Mouse (Mus musculus): ENCODE results near the gene Lamc3. TPM values are rescaled to one million over a fixed set of nuclear protein-coding genes. Genes with fewer than 3 reads are reported as not detected.
A peak's percentile ranks its signal among the peaks of the same experiment; 100 is the strongest.

Gene Lamc3
- polyA plus RNA-seq, 2 experiments, result 0.84 to 1.1 TPM

- TF ChIP-seq POLR2A (IDR thresholded peaks at IDR 0.05; ENCODE audit: borderline replicate concordance, extremely low read depth, insufficient read depth, insufficient read length), result no peak
- Histone ChIP-seq H3K9me3 (ENCODE audit: control insufficient read depth, low read length) (no peaks in the 10 kb centered on the region), H3K27ac (replicated peaks; ENCODE audit: low read depth, low read length) (no peak overlapping the region), H3K27me3 (ENCODE audit: control insufficient read depth, insufficient read depth, low read length) (no peaks in the 10 kb centered on the region), H3K9ac (ENCODE audit: low read depth, low read length, severe bottlenecking) (no peak overlapping the region), H3K36me3 (ENCODE audit: control insufficient read depth, insufficient read depth, low read length) (no peaks in the 10 kb centered on the region), H3K4me3 (replicated peaks; ENCODE audit: low read length) (no peak overlapping the region), H3K4me1 (ENCODE audit: control insufficient read depth, insufficient read depth, low read length) (no peaks in the 10 kb centered on the region), H3K4me2 (replicated peaks; ENCODE audit: low read depth, low read length, severe bottlenecking) (no peak overlapping the region)
- WGBS, result 45% methylated on average over 4 of the region's 4 CpGs
- DNase-seq (ENCODE audit: low spot score) (no peak), ATAC-seq (ENCODE audit: low FRiP score, low read depth) (no peak)
These were observed 47.5 kb downstream of the Lamc3 start for GRCm38 (mm10) chr2:31934551-31934950.

- no peaks in the 10 kb centered on the region for H3K27me3 ChIP-seq (ENCODE audit: control insufficient read depth, insufficient read depth, low read length)
- DNase-seq (ENCODE audit: low spot score) (no peak), ATAC-seq (ENCODE audit: low FRiP score, low read depth) (no peak)
- no peak for TF ChIP-seq POLR2A (IDR thresholded peaks at IDR 0.05; ENCODE audit: borderline replicate concordance, extremely low read depth, insufficient read depth, insufficient read length)
- no peaks in the 10 kb centered on the region for H3K9me3 ChIP-seq (ENCODE audit: control insufficient read depth, low read length)
- no peak overlapping the region for H3K4me2 ChIP-seq (replicated peaks; ENCODE audit: low read depth, low read length, severe bottlenecking)
- H3K4me1 ChIP-seq (ENCODE audit: control insufficient read depth, insufficient read depth, low read length), result no peaks in the 10 kb centered on the region
- no peaks in the 10 kb centered on the region for H3K36me3 ChIP-seq (ENCODE audit: control insufficient read depth, insufficient read depth, low read length)
- no peak overlapping the region for H3K4me3 ChIP-seq (replicated peaks; ENCODE audit: low read length)
- no peak overlapping the region for H3K9ac ChIP-seq (ENCODE audit: low read depth, low read length, severe bottlenecking)
- no peak overlapping the region for H3K27ac ChIP-seq (replicated peaks; ENCODE audit: low read depth, low read length)
- 24% methylated on average over 4 of the region's 4 CpGs for WGBS
These were observed 48.0 kb downstream of the Lamc3 start for GRCm38 (mm10) chr2:31935054-31935453.

GRCm38 (mm10) chr2:31938298-31938697 is 51.2 kb downstream of the Lamc3 start:
- Histone ChIP-seq H3K27me3 (ENCODE audit: control insufficient read depth, insufficient read depth, low read length) (no peaks in the 10 kb centered on the region), H3K4me1 (ENCODE audit: control insufficient read depth, insufficient read depth, low read length) (no peaks in the 10 kb centered on the region), H3K27ac (replicated peaks; ENCODE audit: low read depth, low read length) (no peak overlapping the region), H3K4me3 (replicated peaks; ENCODE audit: low read length) (no peak overlapping the region), H3K9me3 (ENCODE audit: control insufficient read depth, low read length) (no peaks in the 10 kb centered on the region), H3K9ac (ENCODE audit: low read depth, low read length, severe bottlenecking) (no peak overlapping the region), H3K36me3 (ENCODE audit: control insufficient read depth, insufficient read depth, low read length) (no peaks in the 10 kb centered on the region), H3K4me2 (replicated peaks; ENCODE audit: low read depth, low read length, severe bottlenecking) (no peak overlapping the region)
- no peak for TF ChIP-seq POLR2A (IDR thresholded peaks at IDR 0.05; ENCODE audit: borderline replicate concordance, extremely low read depth, insufficient read depth, insufficient read length)
- WGBS, result 91% methylated on average over 1 of the region's 1 CpGs
- ATAC-seq (ENCODE audit: low FRiP score, low read depth) (no peak), DNase-seq (ENCODE audit: low spot score) (no peak)

GRCm38 (mm10) chr2:31943011-31943410 is 55.9 kb downstream of the Lamc3 start:
- Histone ChIP-seq H3K4me3 (replicated peaks; ENCODE audit: low read length) (no peak overlapping the region), H3K4me1 (ENCODE audit: control insufficient read depth, insufficient read depth, low read length) (no peaks in the 10 kb centered on the region), H3K27ac (replicated peaks; ENCODE audit: low read depth, low read length) (no peak overlapping the region), H3K9ac (ENCODE audit: low read depth, low read length, severe bottlenecking) (no peak overlapping the region), H3K36me3 (ENCODE audit: control insufficient read depth, insufficient read depth, low read length) (no peaks in the 10 kb centered on the region), H3K27me3 (ENCODE audit: control insufficient read depth, insufficient read depth, low read length) (no peaks in the 10 kb centered on the region), H3K9me3 (ENCODE audit: control insufficient read depth, low read length) (no peaks in the 10 kb centered on the region), H3K4me2 (replicated peaks; ENCODE audit: low read depth, low read length, severe bottlenecking) (no peak overlapping the region)
- no peak for ATAC-seq (ENCODE audit: low FRiP score, low read depth)
- WGBS, result 78% methylated on average over 4 of the region's 4 CpGs
- DNase-seq (ENCODE audit: low spot score), result no peak
- no peak for TF ChIP-seq POLR2A (IDR thresholded peaks at IDR 0.05; ENCODE audit: borderline replicate concordance, extremely low read depth, insufficient read depth, insufficient read length)

- no peak for TF ChIP-seq POLR2A (IDR thresholded peaks at IDR 0.05; ENCODE audit: borderline replicate concordance, extremely low read depth, insufficient read depth, insufficient read length)
- DNase-seq (ENCODE audit: low spot score) (no peak), ATAC-seq (ENCODE audit: low FRiP score, low read depth) (no peak)
- no peaks in the 10 kb centered on the region for H3K9me3 ChIP-seq (ENCODE audit: control insufficient read depth, low read length)
- no peaks in the 10 kb centered on the region for H3K27me3 ChIP-seq (ENCODE audit: control insufficient read depth, insufficient read depth, low read length)
- WGBS, result 66% methylated on average over 2 of the region's 2 CpGs
- H3K4me2 ChIP-seq (replicated peaks; ENCODE audit: low read depth, low read length, severe bottlenecking), result no peak overlapping the region
- H3K4me1 ChIP-seq (ENCODE audit: control insufficient read depth, insufficient read depth, low read length), result peaks cover 2% of the 10 kb centered on the region
- H3K27ac ChIP-seq (replicated peaks; ENCODE audit: low read depth, low read length), result no peak overlapping the region
- H3K4me3 ChIP-seq (replicated peaks; ENCODE audit: low read length), result no peak overlapping the region
- no peaks in the 10 kb centered on the region for H3K36me3 ChIP-seq (ENCODE audit: control insufficient read depth, insufficient read depth, low read length)
- no peak overlapping the region for H3K9ac ChIP-seq (ENCODE audit: low read depth, low read length, severe bottlenecking)
These were observed 58.5 kb downstream of the Lamc3 start for GRCm38 (mm10) chr2:31945580-31945979.

GRCm38 (mm10) chr2:31948392-31948791 is 61.3 kb downstream of the Lamc3 start:
- H3K4me1 ChIP-seq (ENCODE audit: control insufficient read depth, insufficient read depth, low read length), result peaks cover 12% of the 10 kb centered on the region
- no peak overlapping the region for H3K27ac ChIP-seq (replicated peaks; ENCODE audit: low read depth, low read length)
- no peak for TF ChIP-seq POLR2A (IDR thresholded peaks at IDR 0.05; ENCODE audit: borderline replicate concordance, extremely low read depth, insufficient read depth, insufficient read length)
- no peak overlapping the region for H3K4me2 ChIP-seq (replicated peaks; ENCODE audit: low read depth, low read length, severe bottlenecking)
- ATAC-seq (ENCODE audit: low FRiP score, low read depth), result no peak
- no peak overlapping the region for H3K9ac ChIP-seq (ENCODE audit: low read depth, low read length, severe bottlenecking)
- H3K27me3 ChIP-seq (ENCODE audit: control insufficient read depth, insufficient read depth, low read length), result no peaks in the 10 kb centered on the region
- DNase-seq (ENCODE audit: low spot score), result peak; percentile 37
- H3K36me3 ChIP-seq (ENCODE audit: control insufficient read depth, insufficient read depth, low read length), result 0 out of 2 replicates have a peak, but pooled peaks cover 4% of the 10 kb centered on the region
- no peaks in the 10 kb centered on the region for H3K9me3 ChIP-seq (ENCODE audit: control insufficient read depth, low read length)
- 77% methylated on average over 6 of the region's 6 CpGs for WGBS
- H3K4me3 ChIP-seq (replicated peaks; ENCODE audit: low read length), result no peak overlapping the region
